Mouse (Mus musculus) bone marrow, adult 2 months (tissue): Measurements from ENCODE around the gene Fam117b.

Experiments
- CTCF ChIP-seq: fragments of 200-500 bp; IDR thresholded peaks from 2 replicates; pipeline ENCODE4 v1.5.1; 2011; ENCODE audit warnings: low read length, control low read depth; ENCODE audit not compliant: control insufficient read depth, insufficient read depth
- POLR2A ChIP-seq: fragments of 200-500 bp; IDR thresholded peaks from 2 replicates; pipeline ENCODE4 v1.6.1; 2011; ENCODE audit warnings: low read depth, mild to moderate bottlenecking, control low read depth, low read length, borderline replicate concordance; ENCODE audit not compliant: control insufficient read depth

DNA sequence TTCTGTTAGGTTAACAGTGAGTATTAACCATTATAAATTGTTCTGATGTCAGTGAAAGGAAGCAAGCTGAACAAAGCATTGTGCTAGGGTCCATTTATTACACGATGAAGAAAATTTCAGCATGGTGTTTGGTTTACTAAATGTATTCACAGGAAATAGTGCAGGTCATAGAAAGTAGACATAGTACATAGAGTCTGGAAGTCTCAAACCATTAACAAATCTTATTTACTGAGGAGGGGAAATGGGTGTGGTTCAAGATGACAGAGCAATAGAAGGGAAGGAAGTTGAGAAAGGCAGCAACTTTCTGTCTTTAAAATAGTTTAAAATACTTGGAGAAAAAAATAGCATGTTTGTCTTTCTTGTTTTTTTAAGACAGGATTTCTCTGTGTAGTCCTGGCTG is 10.4 kb downstream of the Fam117b start:
- TF ChIP-seq CTCF, result no peak
- no peak for TF ChIP-seq POLR2A
